Mouse (Mus musculus) midbrain, embryonic 16.5 days (tissue): ENCODE measurements around the gene Il2ra. TPM values are rescaled to one million over a fixed set of nuclear protein-coding genes. Genes with fewer than 3 reads are reported as not detected.
"Not testable (repeated sequence)": the region's sequence is repeated elsewhere in the genome, so short reads cannot be mapped to it uniquely, and the experiment has no call there.

ENCODE experiments used
- ATAC-seq: fragments of 200-750 bp; cut with Nextera tagmentation; 2 replicates; pipeline ENCODE4 v1.8.0; 2017; ENCODE audit warnings: moderate TSS enrichment
- H3K27ac ChIP-seq: fragments of 300-500 bp; sonication (generic); 2 replicates; pipeline ENCODE4 v1.5.1; 2014; ENCODE audit warnings: mild to moderate bottlenecking, low read length, mixed read lengths
- H3K27me3 ChIP-seq: fragments of 300-500 bp; sonication (generic); 2 replicates; pipeline ENCODE4 v1.6.1; 2014; ENCODE audit warnings: low read depth, low read length, mixed read lengths; ENCODE audit not compliant: control insufficient read depth, insufficient read depth
- H3K36me3 ChIP-seq: fragments of 300-500 bp; sonication (generic); 2 replicates; pipeline ENCODE4 v1.6.1; 2014; ENCODE audit warnings: mild to moderate bottlenecking, low read length, moderate library complexity, mixed read lengths; ENCODE audit not compliant: control insufficient read depth, insufficient read depth
- H3K4me1 ChIP-seq: fragments of 300-500 bp; sonication (generic); 2 replicates; pipeline ENCODE4 v1.6.1; 2014; ENCODE audit warnings: mild to moderate bottlenecking, low read length, mixed read lengths; ENCODE audit not compliant: control insufficient read depth, insufficient read depth
- H3K4me2 ChIP-seq: fragments of 300-500 bp; sonication (generic); 2 replicates; pipeline ENCODE4 v1.6.1; 2014; ENCODE audit warnings: mild to moderate bottlenecking, low read length, mixed read lengths
- H3K4me3 ChIP-seq: fragments of 300-500 bp; sonication (generic); 2 replicates; pipeline ENCODE4 v1.5.1; 2014; ENCODE audit warnings: low read depth, mild to moderate bottlenecking, low read length, moderate library complexity, mixed read lengths
- H3K9ac ChIP-seq: fragments of 300-500 bp; sonication (generic); 2 replicates; pipeline ENCODE4 v1.6.1; 2014; ENCODE audit warnings: low read depth, low read length, mixed read lengths
- H3K9me3 ChIP-seq: fragments of 300-500 bp; sonication (generic); replicated peaks from 2 replicates; pipeline ENCODE4 v1.6.1; 2014; ENCODE audit warnings: mild to moderate bottlenecking, low read length, mixed read lengths; ENCODE audit not compliant: control insufficient read depth, poor library complexity, severe bottlenecking
- WGBS: fragments of 180-500 bp; shearing (Covaris S2); extraction: QIAGEN DNeasy Blood & Tissue Kit; methylation state at CpG from one replicate; pipeline ENCODE4 v1.1.7; 2014; 5-methylcytosine and 5-hydroxymethylcytosine counted together
- polyA plus RNA-seq: library from polyadenylated mRNA; unstranded; fragments of >200 nt; fragmentation: Nextera tagmentation; extraction: Ambion mirVana; gene quantifications from 2 replicates; pipeline ENCODE4 v1.2.1, GENCODE M21; 2015

The Il2ra gene
- polyA plus RNA-seq, 1 experiment from 2014 or later: 0.04 TPM

- under 1% methylated on average over 36 of the region's 37 CpGs for WGBS
- no peak within 1 kb of the TSS for H3K27ac ChIP-seq
- ATAC-seq: peak; percentile 82
These were observed 62.8 kb downstream of the Il2ra start, which contains the start of gene Il15ra for GRCm38 (mm10) chr2:11705201-11706025. TSS of gene Il15ra (plus strand) at chr2:11705290.

GRCm38 (mm10) chr2:11706030-11706745 lies 63.6 kb downstream of the Il2ra start:
- peaks cover 20% of the 10 kb centered on the region for H3K27me3 ChIP-seq
- WGBS: 3% methylated on average over 28 of the region's 28 CpGs
- peak overlapping the region; percentile 100 for H3K4me2 ChIP-seq
- H3K9me3 ChIP-seq: no peaks in the 10 kb centered on the region
- no peak overlapping the region for H3K27ac ChIP-seq
- peak overlapping the region; percentile 53 for H3K4me3 ChIP-seq
- peak overlapping the region; percentile 63 for H3K9ac ChIP-seq
- H3K4me1 ChIP-seq: peaks cover 12% of the 10 kb centered on the region
- no peaks in the 10 kb centered on the region for H3K36me3 ChIP-seq
- peak; percentile 75 for ATAC-seq

More at GRCm38 (mm10) chr2:11705201-11706025, 62.8 kb downstream of the Il2ra start, which contains the start of gene Il15ra:
- H3K4me3 ChIP-seq: peak within 1 kb of the TSS; percentile 53
- no peaks in the 10 kb centered on the region for H3K36me3 ChIP-seq
- H3K4me2 ChIP-seq: peak within 1 kb of the TSS; percentile 100
- H3K27me3 ChIP-seq: peaks cover 20% of the 10 kb centered on the region
- H3K9ac ChIP-seq: peak within 1 kb of the TSS; percentile 63
- no peaks in the 10 kb centered on the region for H3K9me3 ChIP-seq
- H3K4me1 ChIP-seq: peaks cover 12% of the 10 kb centered on the region

- Histone ChIP-seq H3K27ac (no peak overlapping the region), H3K4me1 (peaks cover 12% of the 10 kb centered on the region), H3K4me2 (peak overlapping the region; percentile 100), H3K36me3 (no peaks in the 10 kb centered on the region), H3K27me3 (peaks cover 20% of the 10 kb centered on the region), H3K9me3 (no peaks in the 10 kb centered on the region), H3K4me3 (no peak overlapping the region), H3K9ac (no peak overlapping the region)
- WGBS: 38% methylated on average over 6 of the region's 6 CpGs
- no peak for ATAC-seq
These were observed 64.1 kb downstream of the Il2ra start for GRCm38 (mm10) chr2:11706746-11707065.

- Histone ChIP-seq H3K4me3 (no peak overlapping the region), H3K27me3 (peaks cover 20% of the 10 kb centered on the region), H3K4me2 (no peak overlapping the region), H3K9ac (no peak overlapping the region), H3K27ac (no peak overlapping the region), H3K9me3 (no peaks in the 10 kb centered on the region), H3K36me3 (no peaks in the 10 kb centered on the region), H3K4me1 (peaks cover 12% of the 10 kb centered on the region)
- no peak for ATAC-seq
- 89% methylated on average over 5 of the region's 5 CpGs for WGBS
These were observed 65.9 kb downstream of the Il2ra start for GRCm38 (mm10) chr2:11708538-11708937.

GRCm38 (mm10) chr2:11710101-11710500 lies 67.5 kb downstream of the Il2ra start:
- not testable (repeated sequence) for H3K27ac ChIP-seq, H3K4me3 ChIP-seq, H3K9me3 ChIP-seq, ATAC-seq, H3K4me2 ChIP-seq, H3K36me3 ChIP-seq, H3K9ac ChIP-seq
- peaks cover 10% of the 10 kb centered on the region for H3K4me1 ChIP-seq
- 51% methylated on average over 4 of the region's 4 CpGs for WGBS
- peaks cover 18% of the 10 kb centered on the region for H3K27me3 ChIP-seq

- Histone ChIP-seq H3K4me1 (no peaks in the 10 kb centered on the region), H3K9me3 (no peaks in the 10 kb centered on the region), H3K9ac (no peak overlapping the region), H3K36me3 (no peaks in the 10 kb centered on the region), H3K4me3 (no peak overlapping the region), H3K4me2 (no peak overlapping the region), H3K27me3 (peaks cover 3% of the 10 kb centered on the region; the same call in 1 of the 2 replicates), H3K27ac (no peak overlapping the region)
- 90% methylated on average over 6 of the region's 6 CpGs for WGBS
- no peak for ATAC-seq
These were observed 69.9 kb downstream of the Il2ra start for GRCm38 (mm10) chr2:11712483-11712990.

- H3K27me3 ChIP-seq: no peaks in the 10 kb centered on the region
- H3K4me2 ChIP-seq: no peak overlapping the region
- H3K36me3 ChIP-seq: no peaks in the 10 kb centered on the region
- WGBS: 79% methylated on average over 3 of the region's 3 CpGs
- H3K9me3 ChIP-seq: no peaks in the 10 kb centered on the region
- no peak for ATAC-seq
- H3K4me1 ChIP-seq: no peaks in the 10 kb centered on the region
- no peak overlapping the region for H3K27ac ChIP-seq
- H3K4me3 ChIP-seq: no peak overlapping the region
- no peak overlapping the region for H3K9ac ChIP-seq
These were observed 70.4 kb downstream of the Il2ra start for GRCm38 (mm10) chr2:11713021-11713420.

GRCm38 (mm10) chr2:11714535-11714934 lies 71.9 kb downstream of the Il2ra start:
- WGBS: 83% methylated on average over 4 of the region's 4 CpGs
- no peaks in the 10 kb centered on the region for H3K36me3 ChIP-seq
- H3K27ac ChIP-seq: no peak overlapping the region
- H3K27me3 ChIP-seq: no peaks in the 10 kb centered on the region
- H3K9ac ChIP-seq: no peak overlapping the region
- H3K4me1 ChIP-seq: no peaks in the 10 kb centered on the region
- no peak for ATAC-seq
- H3K4me2 ChIP-seq: no peak overlapping the region
- no peak overlapping the region for H3K4me3 ChIP-seq
- no peaks in the 10 kb centered on the region for H3K9me3 ChIP-seq

- no peaks in the 10 kb centered on the region for H3K36me3 ChIP-seq
- no peaks in the 10 kb centered on the region for H3K9me3 ChIP-seq
- H3K27me3 ChIP-seq: no peaks in the 10 kb centered on the region
- WGBS: 93% methylated on average over 2 of the region's 2 CpGs
- H3K9ac ChIP-seq: no peak overlapping the region
- H3K27ac ChIP-seq: no peak overlapping the region
- no peak overlapping the region for H3K4me3 ChIP-seq
- no peak for ATAC-seq
- no peak overlapping the region for H3K4me2 ChIP-seq
- no peaks in the 10 kb centered on the region for H3K4me1 ChIP-seq
These were observed 76.0 kb downstream of the Il2ra start for GRCm38 (mm10) chr2:11718573-11718972.
